Mouse (Mus musculus) G1E (cell line): Measurements from ENCODE around the gene Hist1h2ah.

Experiments
- CTCF ChIP-seq: IDR thresholded peaks from 2 replicates; pipeline ENCODE4 v1.5.1; 2012; ENCODE audit warnings: low read depth, low read length, inconsistent platforms, mixed read lengths
- GATA1 ChIP-seq: IDR thresholded peaks from 2 replicates; pipeline ENCODE4 v1.6.1; 2012; ENCODE audit warnings: borderline replicate concordance, low read length, inconsistent platforms, mixed read lengths
- GATA2 ChIP-seq: IDR thresholded peaks from 2 replicates; pipeline ENCODE4 v1.6.1; 2012; ENCODE audit warnings: low read depth, low read length, inconsistent platforms, borderline replicate concordance

DNA sequence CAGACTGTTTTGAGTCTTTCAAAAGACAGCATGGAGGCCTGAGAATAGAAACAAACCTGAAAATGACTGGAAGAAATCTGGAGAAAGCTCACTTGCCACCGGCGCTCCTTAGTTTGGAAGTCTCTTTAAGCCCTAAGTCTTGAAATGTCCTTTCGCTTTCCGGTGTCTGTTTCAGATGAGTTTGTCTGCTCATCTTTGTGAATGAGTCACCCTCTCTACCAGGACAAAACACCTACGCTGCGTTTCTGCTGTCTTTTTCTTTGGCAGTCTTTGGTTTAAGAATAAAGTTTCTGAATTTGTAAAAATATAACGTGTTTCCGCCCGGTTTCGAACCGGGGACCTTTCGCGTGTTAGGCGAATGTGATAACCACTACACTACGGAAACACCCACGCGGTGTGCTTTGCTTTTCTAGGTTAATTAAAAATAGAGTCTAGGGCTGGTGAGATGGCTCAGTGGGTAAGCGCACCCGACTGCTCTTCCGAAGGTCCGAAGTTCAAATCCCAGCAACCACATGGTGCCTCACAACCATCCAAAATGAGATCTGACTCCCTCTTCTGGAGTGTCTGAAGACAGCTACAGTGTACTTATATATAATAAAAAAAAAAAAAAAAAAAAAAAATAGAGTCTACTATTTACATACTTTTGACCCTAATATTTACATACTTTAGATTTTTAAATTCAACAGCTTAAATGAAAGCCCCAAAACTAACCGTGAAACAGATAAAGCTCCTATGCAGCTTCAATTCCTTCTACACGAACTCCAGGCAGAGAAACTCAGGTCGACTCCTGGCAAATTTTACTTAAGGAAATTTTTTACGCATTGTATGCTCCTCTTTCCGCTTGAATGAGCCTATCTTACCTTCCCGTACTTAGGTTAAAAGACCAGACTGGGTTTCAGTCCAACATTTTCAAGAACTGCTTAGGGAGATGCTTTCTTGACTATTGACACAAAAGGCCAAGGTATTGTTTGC, 19.6 kb downstream of the Hist1h2ah start:
- TF ChIP-seq CTCF (no peak), GATA2 (no peak), GATA1 (no peak)
